Mouse (Mus musculus) stomach, embryonic 16.5 days (tissue): ENCODE results near the gene Gne. TPM values are rescaled to one million over a fixed set of nuclear protein-coding genes. Genes with fewer than 3 reads are reported as not detected.
"Not testable (repeated sequence)": the region's sequence is repeated elsewhere in the genome, so short reads cannot be mapped to it uniquely, and the experiment has no call there.

Source experiments
- ATAC-seq: fragments of 200-750 bp; cut with Nextera tagmentation; 2 replicates; pipeline ENCODE4 v1.8.0; 2017; ENCODE audit warnings: moderate number of reproducible peaks, moderate TSS enrichment; ENCODE audit not compliant: insufficient read depth, low FRiP score
- H3K27ac ChIP-seq: fragments of 300-500 bp; sonication (generic); 2 replicates; pipeline ENCODE4 v1.5.1; 2014; ENCODE audit warnings: low read length
- H3K27me3 ChIP-seq: fragments of 300-500 bp; sonication (generic); 2 replicates; pipeline ENCODE4 v1.6.1; 2014; ENCODE audit warnings: low read length, control low read depth, mixed read lengths; ENCODE audit not compliant: control insufficient read depth, insufficient read depth
- H3K36me3 ChIP-seq: fragments of 300-500 bp; sonication (generic); 2 replicates; pipeline ENCODE4 v1.6.1; 2014; ENCODE audit warnings: low read length; ENCODE audit not compliant: control insufficient read depth, insufficient read depth
- H3K4me1 ChIP-seq: fragments of 300-500 bp; sonication (generic); 2 replicates; pipeline ENCODE4 v1.6.1; 2014; ENCODE audit warnings: low read length, control low read depth, mixed read lengths; ENCODE audit not compliant: control insufficient read depth, insufficient read depth
- H3K4me2 ChIP-seq: fragments of 300-500 bp; sonication (generic); 2 replicates; pipeline ENCODE4 v1.6.1; 2014; ENCODE audit warnings: low read depth, low read length, mixed read lengths
- H3K4me3 ChIP-seq: fragments of 300-500 bp; sonication (generic); replicated peaks from 2 replicates; pipeline ENCODE4 v1.5.1; 2014; ENCODE audit warnings: mild to moderate bottlenecking, low read length
- H3K9ac ChIP-seq: fragments of 300-500 bp; sonication (generic); 2 replicates; pipeline ENCODE4 v1.6.1; 2014; ENCODE audit warnings: low read length
- H3K9me3 ChIP-seq: fragments of 300-500 bp; sonication (generic); replicated peaks from 2 replicates; pipeline ENCODE4 v1.6.1; 2016; ENCODE audit warnings: low read length, control low read depth; ENCODE audit not compliant: control insufficient read depth
- WGBS: fragments of 180-500 bp; shearing (Covaris S2); extraction: QIAGEN DNeasy Blood & Tissue Kit; methylation state at CpG from one replicate; pipeline ENCODE4 v1.1.7; 2014; 5-methylcytosine and 5-hydroxymethylcytosine counted together
- polyA plus RNA-seq: library from polyadenylated mRNA; unstranded; fragments of >200 nt; fragmentation: Nextera tagmentation; extraction: Ambion mirVana; gene quantifications from 2 replicates; pipeline ENCODE4 v1.2.1, GENCODE M21; 2015

The Gne gene
- polyA plus RNA-seq, 1 experiment from 2014 or later, result 30.0 TPM

DNA sequence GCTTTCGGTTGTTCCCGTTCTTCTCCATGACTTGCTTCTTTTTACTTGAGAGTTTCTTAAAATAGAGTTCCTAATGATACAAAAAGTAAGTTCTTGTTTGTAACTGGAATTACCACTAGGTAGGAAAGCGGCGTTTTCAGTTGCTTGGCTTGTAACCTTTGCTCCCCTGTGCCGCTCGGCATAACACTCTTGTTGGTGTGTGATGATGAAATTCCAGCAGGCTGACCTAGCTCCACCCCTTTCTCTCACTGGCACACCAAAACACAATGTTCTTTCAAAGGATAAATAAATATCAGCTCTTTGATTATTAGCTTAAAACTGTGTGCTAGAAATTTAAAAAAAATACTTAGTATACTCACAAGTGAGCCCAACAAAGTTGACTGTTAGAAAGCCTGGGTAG, 17.1 kb downstream of the Gne start:
- no peak for ATAC-seq
- Histone ChIP-seq H3K4me3 (no peak overlapping the region), H3K27me3 (no peaks in the 10 kb centered on the region), H3K9ac (no peak overlapping the region), H3K27ac (no peak overlapping the region), H3K4me2 (no peak overlapping the region), H3K9me3 (no peaks in the 10 kb centered on the region), H3K36me3 (no peaks in the 10 kb centered on the region), H3K4me1 (peaks cover 19% of the 10 kb centered on the region)
- WGBS, result 70% methylated on average over 6 of the region's 6 CpGs

DNA sequence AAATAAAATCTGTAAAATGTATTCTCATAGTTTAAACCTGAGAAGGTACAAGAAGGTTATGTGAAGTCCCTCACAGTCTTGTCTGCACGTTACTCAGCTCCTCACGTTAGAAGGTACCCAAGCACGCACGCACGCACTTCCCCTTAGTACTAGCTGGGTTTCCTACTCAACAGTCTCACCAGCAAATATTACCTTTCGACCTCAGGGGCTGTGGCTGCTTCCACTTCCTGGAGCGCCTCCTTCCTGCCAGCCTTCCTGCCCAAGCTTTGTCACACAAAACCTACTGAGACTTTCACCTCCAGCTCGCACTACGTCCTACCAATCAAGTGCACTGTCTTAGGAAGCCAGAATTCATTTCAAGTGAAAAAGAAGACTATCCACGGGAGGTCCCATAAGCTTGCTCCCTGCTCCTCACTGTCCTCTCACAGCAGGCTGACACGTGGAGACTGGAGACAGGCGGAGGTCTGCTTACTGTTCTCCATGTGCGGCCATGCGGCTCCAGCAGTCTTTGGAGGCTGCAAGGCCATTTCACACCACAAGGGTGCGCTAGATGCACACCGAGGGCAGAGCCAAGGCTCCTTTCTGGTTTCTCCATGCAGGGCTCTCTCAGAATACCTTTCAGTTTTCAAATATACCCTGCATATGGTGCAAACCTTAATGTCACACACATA, 18.5 kb downstream of the Gne start:
- no peaks in the 10 kb centered on the region for H3K9me3 ChIP-seq
- H3K4me3 ChIP-seq, result peak overlapping the region; percentile 26; the same call in 1 of the 2 replicates
- peak; percentile 84 for ATAC-seq
- H3K27me3 ChIP-seq, result no peaks in the 10 kb centered on the region
- no peaks in the 10 kb centered on the region for H3K36me3 ChIP-seq
- peaks cover 8% of the 10 kb centered on the region; the same call in 1 of the 2 replicates for H3K4me1 ChIP-seq
- peak overlapping the region; percentile 61 for H3K9ac ChIP-seq
- H3K27ac ChIP-seq, result peak overlapping the region; percentile 72
- peak overlapping the region; percentile 46; the same call in 1 of the 2 replicates for H3K4me2 ChIP-seq
- 23% methylated on average over 16 of the region's 16 CpGs for WGBS

DNA sequence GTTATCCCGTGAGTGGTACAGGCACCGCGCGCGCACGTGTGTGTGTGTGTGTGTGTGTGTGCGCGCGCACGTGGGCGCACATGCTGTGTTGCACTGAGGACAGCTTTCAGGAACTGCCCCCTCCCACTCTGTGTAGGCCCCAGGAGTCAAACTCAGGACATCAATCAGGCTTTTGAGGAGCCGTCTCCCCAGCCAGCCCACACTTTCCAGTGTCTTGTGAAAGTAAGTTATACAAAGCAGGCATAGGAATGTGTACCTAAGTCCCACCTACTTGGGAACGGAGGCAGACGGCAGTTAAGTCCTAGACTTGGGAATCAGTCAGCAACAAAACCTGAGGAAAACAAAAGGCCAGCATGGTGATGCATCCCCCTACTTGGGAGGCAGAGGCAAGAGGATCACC, 21.2 kb downstream of the Gne start:
- 81% methylated on average over 14 of the region's 14 CpGs for WGBS
- Histone ChIP-seq H3K4me1 (0 out of 2 replicates have a peak, but pooled peaks cover 5% of the 10 kb centered on the region), H3K27me3 (no peaks in the 10 kb centered on the region), H3K4me2 (no peak overlapping the region), H3K36me3 (no peaks in the 10 kb centered on the region), H3K9me3 (no peaks in the 10 kb centered on the region), H3K27ac (no peak overlapping the region), H3K4me3 (no peak overlapping the region), H3K9ac (no peak overlapping the region)
- ATAC-seq, result no peak

DNA sequence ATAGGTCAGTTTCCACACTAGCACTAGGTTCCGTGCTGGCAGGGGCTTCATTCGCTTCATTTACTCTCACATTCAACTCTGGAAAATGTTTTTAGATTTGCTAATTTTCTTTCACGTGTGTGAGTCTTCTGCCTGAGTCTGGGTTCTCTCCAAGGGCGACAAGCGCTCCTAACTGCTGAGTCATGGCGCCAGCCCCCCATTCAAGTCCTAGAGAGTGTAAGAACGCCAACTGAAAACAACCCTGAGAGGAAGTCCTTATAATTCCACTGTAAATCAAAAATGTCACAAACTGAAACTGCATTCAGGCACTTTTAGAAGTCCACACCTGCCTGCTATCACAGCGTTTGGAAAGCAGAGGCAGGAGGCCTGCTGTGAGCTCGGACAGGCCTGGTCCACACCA, 21.9 kb downstream of the Gne start:
- 53% methylated on average over 9 of the region's 9 CpGs for WGBS
- Histone ChIP-seq H3K27me3 (no peaks in the 10 kb centered on the region), H3K4me1 (0 out of 2 replicates have a peak, but pooled peaks cover 5% of the 10 kb centered on the region), H3K36me3 (peaks cover 3% of the 10 kb centered on the region; the same call in 1 of the 2 replicates), H3K9ac (no peak overlapping the region), H3K27ac (no peak overlapping the region), H3K4me3 (no peak overlapping the region), H3K4me2 (no peak overlapping the region), H3K9me3 (no peaks in the 10 kb centered on the region)
- ATAC-seq, result no peak

DNA sequence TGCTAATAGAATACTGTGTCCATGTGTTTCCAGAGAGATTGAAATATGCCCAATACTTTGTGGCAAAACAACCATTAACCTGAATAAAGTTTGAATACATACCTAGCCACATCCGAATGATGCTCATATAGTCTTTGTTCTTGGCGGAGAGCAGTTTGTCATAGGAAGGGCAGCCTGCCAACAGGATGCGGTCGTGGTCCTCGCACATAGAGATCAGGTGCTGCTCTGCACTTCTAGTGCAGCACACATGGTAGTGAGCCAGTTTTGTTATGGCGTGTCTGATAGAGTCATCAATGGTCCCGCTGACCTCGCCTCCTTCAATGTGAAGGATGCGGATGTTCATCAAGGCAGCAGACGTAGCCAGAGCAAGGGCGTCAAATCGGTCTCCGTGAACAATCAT, 24.3 kb downstream of the Gne start:
- no peak overlapping the region for H3K4me2 ChIP-seq
- peaks cover 3% of the 10 kb centered on the region; the same call in 1 of the 2 replicates for H3K36me3 ChIP-seq
- H3K27ac ChIP-seq, result no peak overlapping the region
- H3K4me1 ChIP-seq, result 0 out of 2 replicates have a peak, but pooled peaks cover 3% of the 10 kb centered on the region
- 94% methylated on average over 13 of the region's 13 CpGs for WGBS
- no peaks in the 10 kb centered on the region for H3K9me3 ChIP-seq
- ATAC-seq, result no peak
- no peaks in the 10 kb centered on the region for H3K27me3 ChIP-seq
- no peak overlapping the region for H3K4me3 ChIP-seq
- no peak overlapping the region for H3K9ac ChIP-seq

DNA sequence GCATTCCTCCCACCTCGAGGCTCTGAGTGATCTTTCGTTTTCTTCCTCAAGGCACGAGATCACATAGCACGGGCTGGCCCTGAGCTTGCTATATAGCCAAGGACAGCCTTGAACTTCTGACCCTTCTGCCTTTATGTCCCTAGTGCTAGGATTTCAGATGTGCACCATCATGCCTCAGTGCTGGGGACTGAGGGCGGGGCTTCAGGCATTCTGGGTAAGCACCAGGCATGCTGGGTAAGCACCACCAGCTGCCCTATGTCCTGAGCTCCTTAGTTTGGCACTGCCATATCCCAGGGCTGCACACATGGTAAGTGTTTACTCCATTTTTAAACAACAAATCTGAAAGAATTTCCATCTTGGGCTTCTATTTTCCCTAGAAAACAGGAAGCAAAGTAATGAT, 34.2 kb downstream of the Gne start:
- no peak overlapping the region for H3K9ac ChIP-seq
- no peak overlapping the region for H3K4me3 ChIP-seq
- no peak overlapping the region for H3K27ac ChIP-seq
- H3K9me3 ChIP-seq, result no peaks in the 10 kb centered on the region
- H3K4me1 ChIP-seq, result no peaks in the 10 kb centered on the region
- 78% methylated on average over 5 of the region's 5 CpGs for WGBS
- H3K36me3 ChIP-seq, result peaks cover 4% of the 10 kb centered on the region; the same call in 1 of the 2 replicates
- H3K4me2 ChIP-seq, result no peak overlapping the region
- ATAC-seq, result no peak
- H3K27me3 ChIP-seq, result no peaks in the 10 kb centered on the region

DNA sequence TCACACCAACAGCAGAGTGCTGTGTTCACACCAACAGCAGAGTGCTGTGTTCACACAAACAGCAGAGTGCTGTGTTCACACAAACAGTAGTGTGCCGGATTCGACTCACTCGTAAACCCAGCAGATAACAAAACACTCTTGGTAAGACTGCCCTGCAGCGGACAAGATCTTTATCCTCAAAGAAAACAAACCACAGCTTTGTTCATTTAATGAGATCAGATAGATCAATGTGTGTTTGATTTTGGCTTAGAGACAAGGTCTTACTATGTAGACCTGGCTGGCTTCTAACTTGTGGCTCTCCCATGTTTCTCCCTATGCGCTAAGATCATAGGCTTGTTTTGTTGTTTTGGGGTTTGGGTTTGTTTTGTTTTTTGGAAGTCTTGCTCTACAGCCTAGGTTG, 37.9 kb downstream of the Gne start:
- H3K27me3 ChIP-seq, result no peaks in the 10 kb centered on the region
- H3K27ac ChIP-seq, result no peak overlapping the region
- H3K4me1 ChIP-seq, result no peaks in the 10 kb centered on the region
- WGBS, result 65% methylated on average over 5 of the region's 5 CpGs
- no peak for ATAC-seq
- no peaks in the 10 kb centered on the region for H3K9me3 ChIP-seq
- no peak overlapping the region for H3K4me2 ChIP-seq
- H3K36me3 ChIP-seq, result peaks cover 10% of the 10 kb centered on the region
- H3K9ac ChIP-seq, result no peak overlapping the region
- H3K4me3 ChIP-seq, result no peak overlapping the region

DNA sequence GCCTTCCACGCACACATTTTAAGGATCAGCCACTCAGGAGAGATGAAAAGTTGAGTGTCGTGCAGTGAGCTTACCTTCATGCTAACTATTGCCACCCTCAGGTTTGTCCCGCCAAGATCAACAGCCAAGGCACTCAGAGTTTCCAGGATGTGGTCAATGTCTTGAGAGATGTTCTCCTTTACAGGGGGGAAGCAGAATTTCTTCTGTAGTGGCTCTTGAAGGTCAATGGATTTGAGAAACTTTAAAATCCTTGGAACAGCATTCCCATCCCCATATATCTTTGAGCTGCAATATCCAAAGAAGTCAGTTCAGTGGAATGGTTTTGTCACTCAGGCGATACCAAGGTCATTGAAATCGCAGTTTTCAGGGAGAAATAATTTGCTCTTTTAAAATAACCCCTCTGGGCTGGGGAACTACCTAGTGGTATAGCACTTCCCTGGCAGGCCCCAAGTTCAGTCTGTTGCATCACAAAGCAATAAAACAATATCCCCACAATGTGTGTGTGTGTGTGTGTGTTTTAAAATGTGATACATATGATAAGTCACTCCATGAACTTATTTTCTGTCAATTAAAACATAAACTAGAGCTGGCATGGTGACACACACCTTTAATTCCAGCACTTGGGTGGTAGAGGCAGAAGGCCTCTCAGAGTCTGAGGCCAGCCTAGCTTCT, 39.2 kb downstream of the Gne start:
- no peak overlapping the region for H3K4me2 ChIP-seq
- no peak overlapping the region for H3K27ac ChIP-seq
- 89% methylated on average over 5 of the region's 5 CpGs for WGBS

DNA sequence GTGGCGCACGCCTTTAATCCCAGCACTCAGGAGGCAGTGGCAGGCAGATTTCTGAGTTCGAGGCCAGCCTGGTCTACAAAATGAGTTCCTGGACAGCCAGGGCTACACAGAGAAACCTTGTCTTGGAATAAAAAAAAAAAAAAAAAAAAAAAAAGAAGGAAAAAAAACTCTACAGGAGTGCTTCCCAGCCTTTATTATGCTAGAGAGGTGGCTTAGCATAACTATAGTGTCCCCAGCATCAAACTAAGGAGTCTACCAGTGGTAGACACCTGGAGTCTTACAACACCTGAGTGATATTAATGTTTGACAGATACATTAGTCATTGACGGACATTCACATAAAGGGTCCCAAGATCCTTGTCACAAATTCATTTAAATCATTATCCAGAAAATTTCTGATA, 40.8 kb downstream of the Gne start:
- H3K27me3 ChIP-seq, ATAC-seq: not testable (repeated sequence)
- 93% methylated on average over 4 of the region's 4 CpGs for WGBS

More for the DNA sequence above, 39.2 kb downstream of the Gne start:
- Histone ChIP-seq H3K36me3 (peaks cover 11% of the 10 kb centered on the region), H3K4me3 (no peak overlapping the region), H3K9ac (no peak overlapping the region), H3K27me3 (no peaks in the 10 kb centered on the region), H3K4me1 (no peaks in the 10 kb centered on the region), H3K9me3 (no peaks in the 10 kb centered on the region)
- no peak for ATAC-seq

More for the DNA sequence above, 40.8 kb downstream of the Gne start:
- H3K9me3 ChIP-seq, H3K4me3 ChIP-seq, H3K4me2 ChIP-seq, H3K4me1 ChIP-seq, H3K9ac ChIP-seq, H3K27ac ChIP-seq: not testable (repeated sequence)
- peaks cover 11% of the 10 kb centered on the region for H3K36me3 ChIP-seq
